Mouse (Mus musculus): Measurements from ENCODE around the gene Gm21830.

GRCm38 (mm10) chr2:67433081-67433480 is 19.6 kb downstream of the Gm21830 start, which contains the start of gene Gm26727:
- TF ChIP-seq CHD2 (IDR thresholded peaks at IDR 0.05; ENCODE audit: low read depth, low read length), result no peak
- no peak for TF ChIP-seq ZNF384 (IDR thresholded peaks at IDR 0.05; ENCODE audit: low read depth, low read length)
- no peak for TF ChIP-seq ZC3H11A (IDR thresholded peaks at IDR 0.05; ENCODE audit: borderline replicate concordance, low read depth, low read length)

Data from ES-E14 (cell line).